Mouse (Mus musculus) stomach, postnatal 0 days (tissue): ENCODE measurements around the gene Tnfaip2. TPM values are rescaled to one million over a fixed set of nuclear protein-coding genes. Genes with fewer than 3 reads are reported as not detected.

Experiments used
- ATAC-seq: fragments of 200-750 bp; cut with Nextera tagmentation; 2 replicates; pipeline ENCODE4 v1.8.0; 2017; ENCODE audit not compliant: low FRiP score, low TSS enrichment
- DNase-seq: peaks from one replicate; pipeline ENCODE4 v3.0.0-alpha.2; 2016; ENCODE audit warnings: low spot score
- H3K27ac ChIP-seq: fragments of 300-500 bp; sonication (generic); replicated peaks from 2 replicates; pipeline ENCODE4 v1.5.1; 2014; ENCODE audit warnings: mild to moderate bottlenecking, control low read depth
- H3K27me3 ChIP-seq: fragments of 300-500 bp; sonication (generic); 2 replicates; pipeline ENCODE4 v1.6.1; 2014; ENCODE audit warnings: low read length; ENCODE audit not compliant: control insufficient read depth, insufficient read depth
- H3K36me3 ChIP-seq: fragments of 300-500 bp; sonication (generic); 2 replicates; pipeline ENCODE4 v1.6.1; 2014; ENCODE audit warnings: low read length, mixed read lengths; ENCODE audit not compliant: control insufficient read depth, insufficient read depth
- H3K4me1 ChIP-seq: fragments of 300-500 bp; sonication (generic); replicated peaks from 2 replicates; pipeline ENCODE4 v1.6.1; 2014; ENCODE audit warnings: antibody characterized with exemption; ENCODE audit not compliant: control insufficient read depth, insufficient read depth
- H3K4me2 ChIP-seq: fragments of 300-500 bp; sonication (generic); replicated peaks from 2 replicates; pipeline ENCODE4 v1.6.1; 2014; ENCODE audit warnings: low read depth, mild to moderate bottlenecking, control low read depth, moderate library complexity
- H3K4me3 ChIP-seq: fragments of 300-500 bp; sonication (generic); 2 replicates; pipeline ENCODE4 v1.5.1; 2014; ENCODE audit warnings: low read depth, low read length, control low read depth
- H3K9ac ChIP-seq: fragments of 300-500 bp; sonication (generic); 2 replicates; pipeline ENCODE4 v1.6.1; 2014; ENCODE audit warnings: mild to moderate bottlenecking, low read length, control low read depth, mixed read lengths
- H3K9me3 ChIP-seq: fragments of 300-500 bp; sonication (generic); 2 replicates; pipeline ENCODE4 v1.6.1; 2016; ENCODE audit warnings: low read length; ENCODE audit not compliant: control insufficient read depth
- CTCF ChIP-seq: IDR thresholded peaks from 2 replicates; pipeline ENCODE4 v1.5.1; 2016; ENCODE audit warnings: antibody characterized with exemption, low read depth, mild to moderate bottlenecking, moderate library complexity
- EP300 ChIP-seq: optimal IDR thresholded peaks from 2 replicates; pipeline ENCODE3; 2016; ENCODE audit warnings: antibody characterized with exemption
- WGBS: fragments of 180-500 bp; shearing (Covaris S2); extraction: QIAGEN DNeasy Blood & Tissue Kit; methylation state at CpG from one replicate; pipeline ENCODE4 v1.1.7; 2014; 5-methylcytosine and 5-hydroxymethylcytosine counted together
- polyA plus RNA-seq: library from polyadenylated mRNA; unstranded; fragments of >200 nt; fragmentation: Nextera tagmentation; extraction: Ambion mirVana; gene quantifications from 2 replicates; pipeline ENCODE4 v1.2.1, GENCODE M21; 2015

The Tnfaip2 gene
- polyA plus RNA-seq, 1 experiment from 2014 or later = 15.6 TPM

- 89% methylated on average over 3 of the region's 3 CpGs for WGBS
- TF ChIP-seq EP300 (no peak), CTCF (no peak)
- H3K4me1 ChIP-seq = 0 out of 2 replicates have a peak, but pooled peaks cover 3% of the 10 kb centered on the region
- no peaks in the 10 kb centered on the region for H3K9me3 ChIP-seq
- DNase-seq (no peak), ATAC-seq (no peak)
- peak overlapping the region; percentile 65; the same call in 1 of the 2 replicates for H3K27ac ChIP-seq
- H3K27me3 ChIP-seq = no peaks in the 10 kb centered on the region
- no peak overlapping the region for H3K9ac ChIP-seq
- no peak overlapping the region for H3K4me2 ChIP-seq
- H3K4me3 ChIP-seq = no peak overlapping the region
- no peaks in the 10 kb centered on the region for H3K36me3 ChIP-seq
Observed at GRCm38 (mm10) chr12:111436170-111436569, 6.1 kb upstream of the Tnfaip2 start.

- Histone ChIP-seq H3K36me3 (no peaks in the 10 kb centered on the region), H3K9ac (no peak overlapping the region), H3K27me3 (no peaks in the 10 kb centered on the region), H3K27ac (peak overlapping the region; percentile 65), H3K4me3 (no peak overlapping the region), H3K4me1 (0 out of 2 replicates have a peak, but pooled peaks cover 3% of the 10 kb centered on the region), H3K4me2 (no peak overlapping the region), H3K9me3 (no peaks in the 10 kb centered on the region)
- ATAC-seq = no peak
- TF ChIP-seq EP300 (no peak), CTCF (no peak)
- 58% methylated on average over 8 of the region's 8 CpGs for WGBS
- no peak for DNase-seq
Observed at GRCm38 (mm10) chr12:111436640-111437039, 5.6 kb upstream of the Tnfaip2 start.

- H3K27ac ChIP-seq = no peak overlapping the region
- H3K36me3 ChIP-seq = no peaks in the 10 kb centered on the region
- 0 out of 2 replicates have a peak, but pooled peaks cover 1% of the 10 kb centered on the region for H3K4me1 ChIP-seq
- H3K27me3 ChIP-seq = no peaks in the 10 kb centered on the region; the same call in 1 of the 2 replicates
- DNase-seq = no peak
- 70% methylated on average over 5 of the region's 5 CpGs for WGBS
- ATAC-seq = no peak
- H3K4me2 ChIP-seq = no peak overlapping the region
- TF ChIP-seq CTCF = no peak
- no peak for TF ChIP-seq EP300
- no peaks in the 10 kb centered on the region for H3K9me3 ChIP-seq
- no peak overlapping the region for H3K4me3 ChIP-seq
- no peak overlapping the region for H3K9ac ChIP-seq
Observed at GRCm38 (mm10) chr12:111437222-111437900, 4.9 kb upstream of the Tnfaip2 start.

- Histone ChIP-seq H3K27ac (no peak overlapping the region), H3K9me3 (no peaks in the 10 kb centered on the region), H3K4me2 (no peak overlapping the region), H3K9ac (no peak overlapping the region), H3K36me3 (no peaks in the 10 kb centered on the region), H3K27me3 (peaks cover 3% of the 10 kb centered on the region; the same call in 1 of the 2 replicates), H3K4me3 (no peak overlapping the region), H3K4me1 (no peaks in the 10 kb centered on the region)
- WGBS = 76% methylated on average over 6 of the region's 6 CpGs
- no peak for ATAC-seq
- no peak for DNase-seq
- TF ChIP-seq EP300 = no peak
- no peak for TF ChIP-seq CTCF
Observed at GRCm38 (mm10) chr12:111438850-111439249, 3.4 kb upstream of the Tnfaip2 start.

- peaks cover 10% of the 10 kb centered on the region for H3K27me3 ChIP-seq
- WGBS = 84% methylated on average over 9 of the region's 9 CpGs
Observed at GRCm38 (mm10) chr12:111440701-111441373, 1.4 kb upstream of the Tnfaip2 start.

GRCm38 (mm10) chr12:111441523-111441922 is 746 bp upstream of the Tnfaip2 start:
- H3K9ac ChIP-seq = no peak overlapping the region
- no peak overlapping the region for H3K4me2 ChIP-seq
- DNase-seq (no peak), ATAC-seq (no peak)
- no peaks in the 10 kb centered on the region for H3K9me3 ChIP-seq
- TF ChIP-seq CTCF = no peak
- TF ChIP-seq EP300 = no peak
- H3K27me3 ChIP-seq = peaks cover 16% of the 10 kb centered on the region
- H3K4me1 ChIP-seq = no peaks in the 10 kb centered on the region
- H3K36me3 ChIP-seq = no peaks in the 10 kb centered on the region
- no peak overlapping the region for H3K4me3 ChIP-seq
- WGBS = 57% methylated on average over 3 of the region's 3 CpGs
- no peak overlapping the region for H3K27ac ChIP-seq

More at GRCm38 (mm10) chr12:111440701-111441373, 1.4 kb upstream of the Tnfaip2 start:
- TF ChIP-seq CTCF (no peak), EP300 (no peak)
- no peak overlapping the region for H3K4me3 ChIP-seq
- H3K27ac ChIP-seq = no peak overlapping the region
- no peaks in the 10 kb centered on the region for H3K36me3 ChIP-seq
- no peaks in the 10 kb centered on the region for H3K9me3 ChIP-seq
- H3K4me1 ChIP-seq = no peaks in the 10 kb centered on the region
- ATAC-seq = no peak
- H3K9ac ChIP-seq = no peak overlapping the region
- no peak overlapping the region for H3K4me2 ChIP-seq
- no peak for DNase-seq
